Mouse (Mus musculus) liver, adult 2 months (tissue): ENCODE results near the gene Olfr1368.

Source experiments
- CTCF ChIP-seq: fragments of 200-500 bp; IDR thresholded peaks from 2 replicates; pipeline ENCODE4 v1.5.1; 2011; ENCODE audit warnings: low read depth, low read length, control low read depth
- POLR2A ChIP-seq: fragments of 200-500 bp; IDR thresholded peaks from 2 replicates; pipeline ENCODE4 v1.6.1; 2011; ENCODE audit warnings: low read length, control low read depth; ENCODE audit not compliant: insufficient read depth; ENCODE audit errors: extremely low read depth

DNA sequence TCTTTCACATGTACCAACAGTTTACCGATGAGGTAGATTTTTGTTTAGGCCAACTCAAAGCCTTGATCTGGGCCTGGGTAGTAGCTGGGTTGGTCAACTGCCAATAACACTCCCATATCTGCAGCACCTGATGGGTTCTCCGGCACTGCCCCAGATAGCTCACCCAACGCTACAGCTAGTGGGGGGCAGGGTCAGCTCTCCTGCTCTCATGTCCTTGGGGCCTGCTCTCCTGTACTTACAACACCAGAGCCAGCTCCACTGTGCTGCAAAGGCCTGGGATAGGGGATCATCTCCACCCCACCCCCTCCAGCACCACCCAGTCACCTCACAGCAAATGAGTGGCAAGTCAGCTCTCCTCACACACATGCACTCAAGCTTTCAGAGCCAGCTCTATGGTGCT, 35.9 kb downstream of the Olfr1368 start:
- TF ChIP-seq CTCF, result no peak
- TF ChIP-seq POLR2A, result no peak
